Mouse (Mus musculus) v-Abl transformed pro-B cells (cell line): ENCODE results near the gene Sdha.

ENCODE experiments used
- in situ Hi-C, 2 experiments: fragments of 400-800 bp; cut with MboI; formaldehyde crosslinking; loops; one replicate each; pipeline ENCODE4 v1.15.1; 2025; ENCODE audit not compliant: unreplicated experiment in 2 of 2

The Sdha gene

DNA sequence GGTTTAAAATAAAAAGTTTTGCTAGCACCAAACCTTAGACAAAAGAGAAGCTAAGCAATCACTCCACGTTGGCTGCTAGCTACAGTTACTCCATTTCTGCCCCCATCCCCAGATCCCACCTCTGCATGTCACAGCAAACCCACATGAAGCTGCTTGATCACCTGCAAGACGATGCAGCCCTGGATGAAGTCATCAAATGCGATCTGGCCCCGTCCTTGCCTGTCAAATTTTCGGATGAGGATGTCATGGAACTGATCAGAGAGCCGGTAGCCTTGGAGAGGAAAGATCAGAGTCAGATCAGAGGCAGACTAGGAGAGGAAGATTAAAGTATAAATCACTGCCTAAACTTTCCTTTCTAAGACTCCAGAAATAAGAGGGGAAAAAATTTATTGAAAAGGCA lies 44.7 kb downstream of the Sdha start:
- in situ Hi-C loops = loop anchor here (5.0 to 25.0 kb wide), 3 partner anchors 113 to 693 kb away; partner anchors contain the start of gene Clptm1l (in 1 of the 2)

- in situ Hi-C loops = loop anchor here (5.0 to 25.0 kb wide), 5 partner anchors 110 to 690 kb away; partner anchors contain the start of gene Clptm1l (in 1 of the 2)
Observed at GRCm38 (mm10) chr13:74302050-74303037, 47.7 kb downstream of the Sdha start.

- in situ Hi-C loops = loop anchor here (5.0 to 25.0 kb wide), 5 partner anchors 109 to 689 kb away; partner anchors contain the start of gene Clptm1l (in 1 of the 2)
Observed at GRCm38 (mm10) chr13:74301607-74301984, 48.5 kb downstream of the Sdha start.

GRCm38 (mm10) chr13:74300925-74301606 lies 49.0 kb downstream of the Sdha start:
- in situ Hi-C loops = loop anchor here (5.0 to 25.0 kb wide), 5 partner anchors 109 to 689 kb away; partner anchors contain the start of gene Clptm1l (in 1 of the 2)

GRCm38 (mm10) chr13:74296376-74296775 lies 53.7 kb downstream of the Sdha start:
- in situ Hi-C loops = no loop called here

- in situ Hi-C loops = no loop called here
Observed at GRCm38 (mm10) chr13:74292167-74292566, 57.9 kb downstream of the Sdha start, which contains the start of gene Ahrr. Ahrr (minus strand) TSS chr13:74292331.

DNA sequence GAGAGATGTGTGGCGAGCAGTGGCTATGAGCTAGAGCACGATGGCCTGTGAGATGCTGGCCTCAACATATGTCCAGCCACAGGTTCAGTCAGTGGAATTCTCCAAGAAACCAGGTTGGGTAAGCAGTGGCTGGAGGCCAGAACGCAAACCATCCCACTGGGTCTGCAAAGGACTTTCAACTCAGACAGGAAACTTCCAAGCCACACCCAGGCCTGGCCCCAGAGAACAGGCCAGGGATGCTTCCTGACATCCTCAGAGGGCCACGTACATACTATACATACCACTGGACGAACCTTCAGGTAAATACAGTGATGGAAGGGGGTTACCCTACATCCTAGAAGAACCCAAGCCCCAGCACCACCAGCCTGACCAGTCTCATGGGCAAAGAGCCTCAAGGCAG lies 60.4 kb downstream of the Sdha start:
- in situ Hi-C loops = no loop called here

GRCm38 (mm10) chr13:74282299-74282698 lies 67.8 kb downstream of the Sdha start:
- in situ Hi-C loops = no loop called here

DNA sequence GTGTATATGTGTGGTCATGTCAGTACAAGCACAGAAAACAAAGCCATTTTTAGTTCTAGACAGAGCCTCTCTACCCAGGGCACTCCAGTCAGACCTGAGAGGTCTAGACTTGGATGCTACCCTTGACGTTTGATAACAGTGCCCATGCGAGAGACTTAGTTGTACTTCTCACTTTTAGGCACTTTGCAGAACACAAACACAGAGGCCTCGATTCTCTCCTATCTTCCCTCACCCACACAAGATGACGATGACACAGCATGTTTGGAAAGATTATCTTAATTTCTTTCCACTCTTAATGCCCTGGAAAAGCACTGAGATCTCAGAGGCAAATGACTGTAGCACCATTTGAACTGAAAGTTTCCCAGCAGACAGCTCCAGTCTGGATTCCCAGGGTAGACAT lies 74.4 kb downstream of the Sdha start:
- in situ Hi-C loops = no loop called here
